Mouse (Mus musculus): Measurements from ENCODE around the gene Cbx7.
"Not testable (repeated sequence)": the region's sequence is repeated elsewhere in the genome, so short reads cannot be mapped to it uniquely, and the experiment has no call there.

The Cbx7 gene

GRCm38 (mm10) chr15:79947681-79948080 is 23.2 kb downstream of the Cbx7 start:
- DNase-seq (ENCODE audit: low spot score): no peak

GRCm38 (mm10) chr15:79946790-79947189 is 24.1 kb downstream of the Cbx7 start:
- no peak for DNase-seq (ENCODE audit: low spot score)

GRCm38 (mm10) chr15:79946022-79946421 is 24.9 kb downstream of the Cbx7 start:
- DNase-seq (ENCODE audit: low spot score): peak; percentile 83

- DNase-seq (ENCODE audit: low spot score): no peak
Measured at GRCm38 (mm10) chr15:79944948-79945347, 26.0 kb downstream of the Cbx7 start.

GRCm38 (mm10) chr15:79943584-79943983 is 27.3 kb downstream of the Cbx7 start:
- DNase-seq (ENCODE audit: low spot score): no peak

GRCm38 (mm10) chr15:79942541-79942940 is 28.4 kb downstream of the Cbx7 start:
- DNase-seq (ENCODE audit: low spot score): no peak

- no peak for DNase-seq (ENCODE audit: low spot score)
Measured at GRCm38 (mm10) chr15:79940932-79941331, 30.0 kb downstream of the Cbx7 start.

GRCm38 (mm10) chr15:79939913-79940312 is 31.0 kb downstream of the Cbx7 start:
- no peak for DNase-seq (ENCODE audit: low spot score)

GRCm38 (mm10) chr15:79939501-79939900 is 31.4 kb downstream of the Cbx7 start:
- not testable (repeated sequence) for DNase-seq (ENCODE audit: low spot score)

- no peak for DNase-seq (ENCODE audit: low spot score)
Measured at GRCm38 (mm10) chr15:79939020-79939419, 31.9 kb downstream of the Cbx7 start.

GRCm38 (mm10) chr15:79936374-79936751 is 34.6 kb downstream of the Cbx7 start:
- no peak for DNase-seq (ENCODE audit: low spot score)

- no peak for DNase-seq (ENCODE audit: low spot score)
Measured at GRCm38 (mm10) chr15:79935654-79936373, 35.1 kb downstream of the Cbx7 start.

- DNase-seq (ENCODE audit: low spot score): no peak
Measured at GRCm38 (mm10) chr15:79934776-79935175, 36.1 kb downstream of the Cbx7 start.

- DNase-seq (ENCODE audit: low spot score): no peak
Measured at GRCm38 (mm10) chr15:79933670-79934514, 37.0 kb downstream of the Cbx7 start.

- no peak for DNase-seq (ENCODE audit: low spot score)
Measured at GRCm38 (mm10) chr15:79933052-79933669, 37.8 kb downstream of the Cbx7 start.

- DNase-seq (ENCODE audit: low spot score): peak; percentile 62
Measured at GRCm38 (mm10) chr15:79932323-79932987, 38.5 kb downstream of the Cbx7 start.

GRCm38 (mm10) chr15:79931496-79932141 is 39.3 kb downstream of the Cbx7 start:
- no peak for DNase-seq (ENCODE audit: low spot score)

- DNase-seq (ENCODE audit: low spot score): no peak
Measured at GRCm38 (mm10) chr15:79929734-79930133, 41.2 kb downstream of the Cbx7 start.

GRCm38 (mm10) chr15:79928736-79929135 is 42.2 kb downstream of the Cbx7 start:
- DNase-seq (ENCODE audit: low spot score): no peak

- no peak for DNase-seq (ENCODE audit: low spot score)
Measured at GRCm38 (mm10) chr15:79928316-79928715, 42.6 kb downstream of the Cbx7 start.

- DNase-seq (ENCODE audit: low spot score): peak; percentile 85
Measured at GRCm38 (mm10) chr15:79927637-79928122, 43.2 kb downstream of the Cbx7 start.
